Mouse (Mus musculus) heart, embryonic 14.5 days (tissue): Measurements from ENCODE around the gene Flot2. TPM values are rescaled to one million over a fixed set of nuclear protein-coding genes. Genes with fewer than 3 reads are reported as not detected.

ENCODE experiments used
- ATAC-seq: fragments of 200-750 bp; cut with Nextera tagmentation; 2 replicates; pipeline ENCODE4 v1.8.0; 2017; ENCODE audit warnings: low read depth, moderate TSS enrichment; ENCODE audit not compliant: insufficient number of reproducible peaks, insufficient read depth, low FRiP score
- H3K27ac ChIP-seq, 2 experiments: fragments of 200-500 bp in 1 of 2; fragments of 300-500 bp in 1 of 2; sonication (generic) in 1 of 2; replicated peaks in 1 of 2; 2 replicates each; pipeline ENCODE4 v1.5.1; 2012 to 2014; ENCODE audit warnings: low read depth in 2 of 2, low read length in 2 of 2, control low read depth in 1 of 2, mild to moderate bottlenecking in 1 of 2, mixed read lengths in 1 of 2; ENCODE audit not compliant: control insufficient read depth in 1 of 2, insufficient read depth in 1 of 2
- H3K27me3 ChIP-seq: fragments of 300-500 bp; sonication (generic); 2 replicates; pipeline ENCODE4 v1.6.1; 2014; ENCODE audit warnings: mild to moderate bottlenecking, low read length, control low read depth; ENCODE audit not compliant: control insufficient read depth, insufficient read depth
- H3K36me3 ChIP-seq: fragments of 300-500 bp; sonication (generic); 2 replicates; pipeline ENCODE4 v1.6.1; 2014; ENCODE audit warnings: mild to moderate bottlenecking, control low read depth, low read length, mixed read lengths; ENCODE audit not compliant: control insufficient read depth, insufficient read depth
- H3K4me1 ChIP-seq, 2 experiments: fragments of 200-500 bp in 1 of 2; fragments of 300-500 bp in 1 of 2; sonication (generic) in 1 of 2; 2 replicates each; pipeline ENCODE4 v1.6.1; 2012 to 2014; ENCODE audit warnings: low read length in 2 of 2, control low read depth in 1 of 2, mixed read lengths in 1 of 2; ENCODE audit not compliant: control insufficient read depth in 2 of 2, insufficient read depth in 2 of 2
- H3K4me2 ChIP-seq: fragments of 300-500 bp; sonication (generic); 2 replicates; pipeline ENCODE4 v1.6.1; 2014; ENCODE audit warnings: mild to moderate bottlenecking, low read length
- H3K4me3 ChIP-seq, 2 experiments: fragments of 200-500 bp in 1 of 2; fragments of 300-500 bp in 1 of 2; sonication (generic) in 1 of 2; 2 replicates each; pipeline ENCODE4 v1.5.1; 2012 to 2014; ENCODE audit warnings: low read length in 2 of 2, mild to moderate bottlenecking in 2 of 2, control low read depth in 1 of 2, low read depth in 1 of 2, moderate library complexity in 1 of 2; ENCODE audit not compliant: control insufficient read depth in 1 of 2, insufficient read depth in 1 of 2
- H3K9ac ChIP-seq: fragments of 300-500 bp; sonication (generic); 2 replicates; pipeline ENCODE4 v1.6.1; 2014; ENCODE audit warnings: mild to moderate bottlenecking, low read length
- H3K9me3 ChIP-seq: fragments of 300-500 bp; sonication (generic); 2 replicates; pipeline ENCODE4 v1.6.1; 2016; ENCODE audit warnings: low read length, control low read depth; ENCODE audit not compliant: control insufficient read depth
- WGBS: fragments of 180-500 bp; shearing (Covaris S2); extraction: QIAGEN DNeasy Blood & Tissue Kit; methylation state at CpG from one replicate; pipeline ENCODE4 v1.1.7; 2014; 5-methylcytosine and 5-hydroxymethylcytosine counted together
- polyA plus RNA-seq: library from polyadenylated mRNA; unstranded; fragments of >200 nt; fragmentation: Nextera tagmentation; extraction: Ambion mirVana; gene quantifications from 2 replicates; pipeline ENCODE4 v1.2.1, GENCODE M21; 2014

The Flot2 gene
- polyA plus RNA-seq, 1 experiment from 2014 or later, result 98.3 TPM

DNA sequence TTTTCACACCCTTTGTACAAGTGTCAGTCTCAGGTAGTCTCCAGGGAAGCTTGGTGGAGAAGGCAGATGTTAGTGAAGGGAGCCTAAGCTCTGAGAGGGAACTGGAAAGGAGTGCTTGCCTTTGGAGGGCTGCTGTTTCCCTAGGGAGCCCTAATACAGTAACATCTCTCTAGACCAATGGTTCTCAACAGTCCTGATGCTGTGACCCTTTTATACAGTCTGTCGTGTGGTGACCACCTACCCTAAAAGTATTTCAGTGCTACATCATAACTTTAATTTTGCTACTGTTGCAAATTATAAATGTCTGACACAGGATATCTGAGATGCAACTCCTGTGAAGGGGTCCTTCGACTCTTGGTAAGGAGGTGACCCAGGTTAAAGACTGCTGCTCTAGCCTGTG lies 7.1 kb upstream of the Flot2 start:
- 68% methylated on average over 2 of the region's 2 CpGs for WGBS
- no peak overlapping the region for H3K27ac ChIP-seq
- no peak overlapping the region for H3K9ac ChIP-seq
- peaks cover 56% of the 10 kb centered on the region for H3K36me3 ChIP-seq
- ATAC-seq, result no peak
- H3K4me2 ChIP-seq, result no peak overlapping the region
- H3K9me3 ChIP-seq, result no peaks in the 10 kb centered on the region
- no peaks in the 10 kb centered on the region for H3K27me3 ChIP-seq
- peaks cover 11 to 14% of the 10 kb centered on the region in 2 experiments; a peak in 3 of 4 replicates for H3K4me1 ChIP-seq
- no peak overlapping the region for H3K4me3 ChIP-seq

DNA sequence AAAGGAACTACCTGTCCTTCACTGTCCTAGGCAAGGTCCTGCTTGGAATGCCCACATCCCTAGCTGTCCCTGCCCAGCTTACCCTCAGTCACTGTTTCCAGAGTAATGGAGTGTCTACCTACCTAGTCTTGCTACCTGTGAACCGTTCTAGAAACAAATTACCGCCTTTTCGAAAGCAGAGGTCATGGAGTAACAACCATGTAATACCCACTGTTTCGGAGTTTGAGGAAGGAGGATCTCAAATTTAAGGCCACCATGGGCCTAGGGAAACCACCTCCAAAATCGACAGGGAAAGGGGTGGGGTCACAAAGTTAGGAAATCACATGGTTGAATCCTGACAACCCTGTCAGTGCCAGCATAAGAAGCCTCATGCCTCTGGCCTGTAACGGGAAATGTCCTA lies 6.3 kb upstream of the Flot2 start:
- Histone ChIP-seq H3K27ac (peak overlapping the region in 1 of 2 experiments; percentile 86; a peak in 3 of 4 replicates), H3K4me1 (peaks cover 11 to 14% of the 10 kb centered on the region in 2 experiments; a peak in 3 of 4 replicates), H3K9me3 (no peaks in the 10 kb centered on the region), H3K4me3 (peak overlapping the region; percentile 80 to 83; a peak in 2 of 4 replicates), H3K36me3 (peaks cover 48% of the 10 kb centered on the region), H3K27me3 (no peaks in the 10 kb centered on the region), H3K4me2 (peak overlapping the region; percentile 97), H3K9ac (peak overlapping the region; percentile 86)
- 45% methylated on average over 6 of the region's 6 CpGs for whole genome bisulfite sequencing
- ATAC-seq, result no peak

DNA sequence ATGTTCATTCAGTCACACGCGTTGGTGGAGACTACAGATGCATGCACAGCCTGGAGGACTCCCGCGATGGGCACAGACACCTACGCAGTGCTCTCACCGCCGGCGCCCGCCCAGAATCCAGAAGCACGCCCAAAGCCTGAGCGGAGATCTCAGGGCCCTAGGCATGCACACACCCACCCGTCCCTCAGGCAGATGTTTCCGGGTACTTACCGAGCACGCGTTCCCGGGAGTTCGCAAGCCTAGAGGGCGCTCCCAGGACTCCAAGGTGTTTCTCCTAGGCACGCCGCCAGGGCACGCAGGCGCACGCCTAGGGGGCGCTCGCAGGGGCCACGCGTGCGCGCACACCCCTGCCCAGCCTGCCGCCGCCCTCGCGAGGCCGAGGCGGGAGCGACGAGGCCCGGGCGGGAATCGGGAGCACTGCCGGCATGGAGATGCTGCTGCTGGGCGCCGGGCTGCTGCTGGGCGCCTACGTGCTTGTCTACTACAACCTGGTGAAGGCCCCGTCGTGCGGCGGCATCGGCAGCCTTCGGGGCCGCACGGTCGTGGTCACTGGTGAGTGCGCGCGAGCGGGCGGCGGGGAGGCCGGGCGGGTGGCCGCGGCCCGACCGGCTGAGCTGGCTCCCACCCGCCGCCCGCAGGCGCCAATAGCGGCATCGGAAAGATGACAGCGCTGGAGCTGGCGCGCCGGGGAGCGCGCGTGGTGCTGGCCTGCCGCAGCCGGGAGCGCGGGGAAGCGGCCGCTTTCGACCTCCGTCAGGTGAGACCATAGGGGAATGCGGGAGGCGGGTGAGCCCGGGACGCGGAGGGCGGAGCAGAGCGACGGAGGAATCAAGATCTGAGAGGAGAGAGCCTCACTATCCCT lies 5.6 kb upstream of the Flot2 start, which contains the start of gene Dhrs13:
Dhrs13 (plus strand) TSS at position 334 of the 862 bp plus-strand sequence.
- peak; percentile 83 for ATAC-seq
- under 1% methylated on average over 96 of the region's 96 CpGs for WGBS
- Histone ChIP-seq H3K9me3 (no peaks in the 10 kb centered on the region), H3K4me1 (peaks cover 11 to 15% of the 10 kb centered on the region in 2 experiments), H3K4me3 (peak within 1 kb of the TSS; percentile 80 to 83), H3K36me3 (peaks cover 40% of the 10 kb centered on the region), H3K27me3 (no peaks in the 10 kb centered on the region), H3K4me2 (peak within 1 kb of the TSS; percentile 97), H3K9ac (peak within 1 kb of the TSS; percentile 86), H3K27ac (peak within 1 kb of the TSS; percentile 60 to 86)

DNA sequence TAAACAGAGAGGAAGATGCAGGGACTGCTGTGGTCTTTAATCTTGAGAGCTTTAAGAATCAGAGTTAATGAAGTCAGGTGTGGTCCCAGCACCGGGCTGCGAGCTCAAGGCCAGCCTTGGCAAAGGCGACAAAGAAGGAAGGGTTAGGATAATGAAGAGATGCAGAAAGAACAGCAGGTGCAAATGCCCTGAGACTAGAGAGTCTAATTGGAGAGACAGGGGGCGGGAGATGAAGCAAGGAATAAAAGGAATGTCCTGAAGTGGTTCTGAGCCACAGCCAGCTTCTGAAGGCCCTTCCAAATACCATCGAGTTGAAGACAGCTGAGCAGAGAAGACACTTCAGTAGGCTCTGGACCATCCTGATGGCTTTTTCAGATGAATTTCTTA lies 4.9 kb upstream of the Flot2 start:
- Histone ChIP-seq H3K4me2 (peak overlapping the region; percentile 97), H3K4me3 (peak overlapping the region; percentile 80 to 83), H3K27me3 (no peaks in the 10 kb centered on the region), H3K36me3 (peaks cover 34% of the 10 kb centered on the region), H3K27ac (peak overlapping the region in 1 of 2 experiments; percentile 86; a peak in 2 of 4 replicates), H3K9me3 (no peaks in the 10 kb centered on the region), H3K9ac (peak overlapping the region; percentile 86), H3K4me1 (peaks cover 14 to 20% of the 10 kb centered on the region in 2 experiments)
- 9% methylated on average over 5 of the region's 5 CpGs for WGBS
- no peak for ATAC-seq

DNA sequence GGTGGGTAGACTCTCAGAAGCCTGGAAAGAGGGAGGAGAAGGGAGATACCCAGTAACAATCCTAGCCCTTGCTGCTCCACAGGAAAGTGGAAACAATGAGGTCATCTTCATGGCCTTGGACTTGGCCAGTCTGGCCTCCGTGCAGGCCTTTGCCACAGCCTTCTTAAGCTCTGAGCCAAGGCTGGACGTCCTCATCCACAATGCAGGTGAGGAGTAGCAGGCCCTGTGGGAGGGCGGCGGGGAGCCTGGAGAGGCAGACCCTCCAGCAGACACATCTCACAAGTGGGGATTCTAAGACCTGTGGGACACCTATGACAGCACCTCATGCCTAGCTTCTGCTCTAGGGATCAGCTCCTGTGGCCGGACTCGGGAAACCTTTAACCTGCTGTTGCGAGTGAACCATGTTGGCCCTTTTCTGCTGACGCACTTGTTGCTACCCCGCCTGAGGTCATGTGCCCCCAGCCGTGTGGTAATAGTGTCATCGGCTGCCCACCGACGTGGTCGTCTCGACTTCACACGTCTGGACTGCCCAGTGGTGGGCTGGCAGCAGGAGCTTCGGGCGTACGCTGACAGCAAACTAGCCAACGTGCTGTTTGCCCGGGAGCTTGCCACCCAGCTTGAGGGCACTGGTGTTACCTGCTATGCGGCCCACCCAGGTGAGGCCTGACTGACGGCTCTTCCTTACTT lies 3.7 kb upstream of the Flot2 start:
- H3K4me1 ChIP-seq, result peaks cover 14 to 26% of the 10 kb centered on the region in 2 experiments
- peaks cover 22% of the 10 kb centered on the region for H3K36me3 ChIP-seq
- no peak overlapping the region for H3K9ac ChIP-seq
- H3K4me2 ChIP-seq, result no peak overlapping the region
- no peak overlapping the region for H3K4me3 ChIP-seq
- ATAC-seq, result no peak
- no peak overlapping the region for H3K27ac ChIP-seq
- H3K27me3 ChIP-seq, result no peaks in the 10 kb centered on the region
- WGBS, result 91% methylated on average over 23 of the region's 23 CpGs
- H3K9me3 ChIP-seq, result no peaks in the 10 kb centered on the region

DNA sequence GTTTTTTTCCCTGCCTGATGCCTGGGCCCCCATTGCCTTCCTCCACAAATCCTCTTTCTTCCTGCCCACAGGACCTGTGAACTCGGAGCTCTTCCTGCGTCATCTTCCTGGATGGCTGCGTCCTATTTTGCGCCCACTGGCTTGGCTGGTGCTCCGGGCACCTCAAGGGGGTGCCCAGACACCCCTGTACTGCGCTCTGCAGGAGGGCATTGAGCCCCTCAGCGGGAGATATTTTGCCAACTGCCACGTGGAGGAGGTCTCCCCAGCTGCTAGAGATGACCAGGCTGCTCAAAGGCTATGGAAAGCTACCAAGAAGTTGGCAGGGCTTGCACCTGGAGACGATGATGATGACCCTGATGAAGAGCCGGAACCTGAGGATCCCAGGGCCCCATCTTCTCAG lies 940 bp upstream of the Flot2 start:
- no peak for ATAC-seq
- WGBS, result 76% methylated on average over 10 of the region's 10 CpGs
- Histone ChIP-seq H3K9ac (no peak overlapping the region), H3K27ac (no peak overlapping the region), H3K4me2 (no peak overlapping the region), H3K27me3 (no peaks in the 10 kb centered on the region), H3K4me1 (peaks cover 9 to 21% of the 10 kb centered on the region in 2 experiments), H3K36me3 (0 out of 2 replicates have a peak, but pooled peaks cover 13% of the 10 kb centered on the region), H3K9me3 (no peaks in the 10 kb centered on the region), H3K4me3 (no peak overlapping the region)

DNA sequence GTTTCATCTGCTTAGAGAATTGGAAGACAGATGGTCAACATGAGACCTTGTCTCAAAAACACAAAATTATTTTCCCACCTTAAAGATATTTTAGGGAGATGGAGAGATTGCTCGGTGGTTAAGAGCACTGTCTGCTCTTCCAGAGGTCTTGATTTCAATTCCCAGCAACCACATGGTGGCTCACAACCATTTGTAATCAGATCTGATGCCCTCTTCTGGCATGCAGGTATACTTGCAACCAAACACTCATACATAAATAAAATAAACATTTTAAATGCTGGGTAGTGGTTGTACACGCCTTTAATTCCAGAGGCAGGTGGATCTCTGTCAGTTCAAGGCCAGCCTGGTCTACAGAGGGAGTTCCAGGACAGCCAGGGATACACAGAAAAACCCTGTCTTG lies 3.1 kb downstream of the Flot2 start:
- Histone ChIP-seq H3K4me2 (no peak overlapping the region), H3K27me3 (no peaks in the 10 kb centered on the region), H3K4me3 (no peak overlapping the region), H3K4me1 (peaks cover 15 to 28% of the 10 kb centered on the region in 2 experiments), H3K27ac (no peak overlapping the region), H3K36me3 (0 out of 2 replicates have a peak, but pooled peaks cover 4% of the 10 kb centered on the region), H3K9me3 (no peaks in the 10 kb centered on the region), H3K9ac (no peak overlapping the region)
- WGBS, result 84% methylated on average over 2 of the region's 2 CpGs
- no peak for ATAC-seq
